Mouse (Mus musculus): ENCODE results near the gene Sox3.

DNA sequence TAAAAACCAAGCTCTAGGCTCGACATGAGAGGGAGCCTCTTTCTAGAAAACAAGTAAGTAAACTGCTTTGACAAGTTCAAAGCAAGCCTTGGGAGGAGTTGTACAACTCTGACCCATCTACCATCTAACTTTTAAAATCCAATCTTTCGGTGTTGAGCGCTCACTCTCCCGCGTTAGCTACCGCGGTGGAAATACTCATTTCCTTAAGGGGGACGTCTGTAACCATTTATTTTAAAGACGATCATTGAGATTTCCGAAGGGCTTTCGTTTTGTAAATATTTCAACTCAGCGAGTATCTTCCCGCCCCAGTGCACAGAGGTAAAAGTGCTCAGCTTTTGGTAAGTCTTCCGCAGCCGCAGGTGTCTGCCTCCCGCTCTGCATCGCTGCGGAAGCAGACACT, 2.6 kb downstream of the Sox3 start:
- TF ChIP-seq CTCF (IDR thresholded peaks at IDR 0.05; ENCODE audit: low read depth, low read length) (no peak), TAL1 (conservative IDR thresholded peaks at IDR 0.05; ENCODE audit: low read depth, low read length) (no peak), GATA1 (IDR thresholded peaks at IDR 0.05; ENCODE audit: borderline replicate concordance, low read length) (no peak)
